Mouse (Mus musculus) layer of hippocampus, postnatal 14 days (tissue): ENCODE data around the gene Tamm41. TPM values are rescaled to one million over a fixed set of nuclear protein-coding genes. Genes with fewer than 3 reads are reported as not detected.

Experiments used
- DNase-seq, 2 experiments: peaks; one replicate each; pipeline ENCODE4 v3.0.0; 2021 to 2022; ENCODE audit warnings: low spot score in 2 of 2, mixed read lengths in 1 of 2
- long read RNA-seq, 2 experiments: library from polyadenylated mRNA; stranded (forward); transcript quantifications; one replicate each; pipeline ENCODE4 v2.0.0; 2021
- total RNA-seq, 2 experiments: library from RNA; stranded (reverse); gene quantifications; 2 replicates each; pipeline ENCODE4 v1.2.3; 2021

Tamm41 gene
- 10 to 100 TPM; 19.9 to 21.2 TPM for total RNA-seq
- long read RNA-seq, experiment 1, transcript Tamm41-201 (8 exons, 1,168 nt), result major isoform, 10 of 15 reads
- long read RNA-seq, experiment 1, partial matches to known transcripts, result 0 of 15 reads
- long read RNA-seq, experiment 1, other reads (novel, unspliced or antisense), result 5 of 15 reads
- long read RNA-seq, experiment 2, transcript Tamm41-201 (8 exons, 1,168 nt), result major isoform, 15 of 23 reads
- long read RNA-seq, experiment 2, partial matches to known transcripts, result 0 of 23 reads
- long read RNA-seq, experiment 2, other reads (novel, unspliced or antisense), result 8 of 23 reads

DNA sequence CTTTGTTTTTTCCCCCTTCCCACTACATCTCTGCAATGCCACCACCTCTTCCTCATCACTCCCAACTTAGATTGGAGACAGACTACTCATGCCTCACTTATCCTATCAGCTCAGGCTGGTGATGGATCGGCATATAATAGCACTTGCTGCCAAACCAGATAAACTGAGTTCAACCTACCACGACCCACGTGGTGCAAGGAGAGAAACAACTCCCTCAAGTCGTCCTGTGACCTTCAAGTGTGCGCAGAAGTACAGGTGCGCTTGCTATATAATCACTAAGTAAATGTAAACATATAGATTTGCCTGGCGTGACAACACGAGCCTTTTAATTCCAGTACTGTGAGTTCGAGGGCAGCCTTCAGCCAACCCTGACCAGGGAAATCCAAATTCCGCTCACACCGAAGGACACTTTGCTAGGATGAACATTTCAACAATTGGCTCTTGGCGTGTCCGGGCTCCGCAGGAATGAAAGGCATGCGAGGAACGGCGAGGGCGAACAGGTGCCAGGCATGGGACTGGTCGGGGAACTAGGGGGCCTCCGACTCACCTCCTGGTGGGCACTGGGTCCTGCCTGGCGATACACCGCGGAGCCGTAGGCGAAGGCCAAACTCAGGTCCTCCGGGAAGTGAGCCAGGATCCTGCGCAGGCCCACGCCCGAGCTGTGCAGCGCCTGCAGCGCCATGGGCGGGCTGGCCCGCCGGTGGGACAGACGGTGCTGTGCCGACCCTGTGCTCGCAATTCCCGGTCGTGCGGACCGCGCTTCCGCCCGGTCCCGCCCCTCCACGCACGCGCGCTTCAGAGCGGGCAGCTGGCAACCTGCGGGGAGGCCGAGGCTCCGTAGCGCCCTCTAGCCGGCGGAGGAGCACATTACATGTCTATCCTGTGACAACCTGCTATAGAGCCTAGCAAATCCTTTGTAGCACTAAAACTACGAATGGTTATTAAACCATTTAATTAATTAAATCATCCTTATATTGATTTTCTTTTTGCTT lies at the start of gene Tamm41:
Tamm41 (minus strand) TSS at position 774 of the 992 bp plus-strand sequence.
- DNase-seq, result peak; percentile 83 to 91

GRCm38 (mm10) chr6:115085274-115085841 lies 47.7 kb upstream of the Tamm41 start:
- peak; percentile 61 to 75 for DNase-seq

- no peak for DNase-seq
Measured at GRCm38 (mm10) chr6:115076781-115077575, 39.3 kb upstream of the Tamm41 start.

GRCm38 (mm10) chr6:115072024-115072423 lies 34.3 kb upstream of the Tamm41 start:
- DNase-seq, result no peak

DNA sequence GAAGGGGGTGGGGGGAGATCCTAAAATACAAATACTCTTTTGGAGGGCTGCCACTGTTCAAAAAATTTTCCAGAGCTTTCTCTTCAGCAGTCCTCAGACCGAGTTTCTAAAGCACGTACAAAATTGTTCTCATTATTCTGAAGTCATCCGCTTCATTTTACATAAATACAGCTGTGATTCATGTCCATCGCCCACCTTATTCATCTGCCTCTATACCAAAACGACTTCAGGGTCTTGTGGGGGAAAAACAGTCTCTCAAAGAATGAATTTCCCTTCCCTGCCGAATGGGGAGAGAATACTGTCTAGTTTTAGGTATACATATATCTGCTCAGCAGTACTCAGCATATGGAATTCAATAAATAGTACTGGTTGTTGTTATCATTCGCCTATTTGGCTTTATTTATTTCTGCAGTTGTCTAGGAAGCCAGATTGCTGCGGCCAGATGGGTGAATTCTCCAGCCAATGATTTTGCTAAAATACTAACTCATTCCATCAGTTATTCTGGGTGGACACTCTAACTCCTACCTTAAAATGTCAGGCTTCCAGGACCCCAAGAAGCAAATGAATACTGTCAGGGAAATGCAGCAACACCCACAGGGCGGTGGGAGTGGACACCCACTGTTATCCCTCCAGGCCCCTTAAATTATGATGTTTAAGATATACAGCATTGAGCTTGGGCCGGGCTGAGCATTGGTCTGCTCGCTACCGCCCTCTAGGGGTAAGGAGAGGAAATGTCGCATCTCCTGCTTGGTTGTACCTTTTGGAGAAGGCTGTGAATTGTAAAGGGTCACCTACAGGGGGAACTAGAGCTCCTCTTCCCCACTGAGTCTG lies 27.9 kb upstream of the Tamm41 start:
- peak; percentile 58 to 67 for DNase-seq

- no peak for DNase-seq
Measured at GRCm38 (mm10) chr6:115062605-115063350, 25.1 kb upstream of the Tamm41 start.

- peak in 1 of 2 experiments; percentile 44 for DNase-seq
Measured at GRCm38 (mm10) chr6:115059227-115059626, 21.6 kb upstream of the Tamm41 start.

DNA sequence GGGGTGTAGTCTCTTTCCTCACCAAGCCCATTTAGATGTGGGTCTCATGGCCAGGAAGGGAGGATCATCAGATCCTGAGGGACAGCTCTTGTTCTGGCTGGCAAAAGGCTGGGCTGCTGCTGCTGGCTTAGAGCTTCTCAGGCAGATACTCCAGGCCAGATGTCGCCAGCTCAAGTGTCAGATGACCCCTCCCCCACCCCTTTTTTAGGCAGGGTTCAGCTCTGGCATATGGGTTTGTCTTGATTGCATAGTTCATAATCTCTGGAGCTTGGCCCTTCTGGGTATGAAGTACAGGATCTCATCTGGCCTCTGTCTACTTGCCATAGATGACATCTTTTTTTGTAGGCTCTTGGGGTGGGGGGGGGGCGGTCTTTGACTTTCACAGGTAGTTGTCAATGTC lies 19.0 kb upstream of the Tamm41 start:
- DNase-seq, result no peak

- DNase-seq, result no peak
Measured at GRCm38 (mm10) chr6:115055440-115055839, 17.8 kb upstream of the Tamm41 start.

GRCm38 (mm10) chr6:115051586-115052197 lies 14.0 kb upstream of the Tamm41 start:
- DNase-seq, result no peak

DNA sequence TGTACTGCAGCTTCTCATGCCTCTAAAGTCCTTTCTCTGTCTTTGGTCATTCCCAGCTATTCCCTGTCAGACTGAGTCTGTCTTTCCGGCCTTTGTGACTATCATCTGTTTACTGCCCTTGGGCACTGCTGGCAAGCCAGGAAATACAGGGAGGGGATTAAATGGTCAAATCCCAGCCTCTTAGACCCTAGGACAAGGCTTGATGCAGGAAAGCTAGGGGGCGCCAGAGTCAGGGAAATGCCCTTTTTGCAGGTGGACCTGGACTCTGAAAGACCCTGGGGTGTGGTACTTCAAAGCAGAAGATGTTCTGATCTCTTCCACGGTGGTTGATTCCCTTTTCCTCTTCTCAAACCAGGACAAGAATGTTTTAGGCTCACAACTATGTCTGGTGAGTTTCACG lies 11.3 kb upstream of the Tamm41 start:
- peak in 1 of 2 experiments; percentile 53 for DNase-seq

DNA sequence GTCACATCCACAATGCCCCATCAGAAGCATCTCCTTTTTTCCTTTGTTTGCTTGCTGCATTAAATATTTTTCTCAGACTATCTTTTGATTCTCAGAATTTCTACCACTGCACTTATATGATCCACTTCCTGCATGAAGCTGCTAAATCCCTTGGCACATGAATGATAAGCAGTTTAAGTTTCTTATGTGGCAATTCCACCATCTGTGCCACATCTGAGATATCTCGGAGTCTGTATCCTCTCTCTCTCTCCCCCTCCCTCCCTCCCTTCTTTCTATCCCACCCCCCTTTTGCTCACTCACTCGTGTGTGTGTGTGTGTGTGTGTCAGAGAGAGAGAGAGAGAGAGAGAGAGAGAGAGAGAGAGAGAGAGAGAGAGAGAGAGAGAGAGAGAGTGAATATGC lies 10.1 kb upstream of the Tamm41 start:
- no peak for DNase-seq

DNA sequence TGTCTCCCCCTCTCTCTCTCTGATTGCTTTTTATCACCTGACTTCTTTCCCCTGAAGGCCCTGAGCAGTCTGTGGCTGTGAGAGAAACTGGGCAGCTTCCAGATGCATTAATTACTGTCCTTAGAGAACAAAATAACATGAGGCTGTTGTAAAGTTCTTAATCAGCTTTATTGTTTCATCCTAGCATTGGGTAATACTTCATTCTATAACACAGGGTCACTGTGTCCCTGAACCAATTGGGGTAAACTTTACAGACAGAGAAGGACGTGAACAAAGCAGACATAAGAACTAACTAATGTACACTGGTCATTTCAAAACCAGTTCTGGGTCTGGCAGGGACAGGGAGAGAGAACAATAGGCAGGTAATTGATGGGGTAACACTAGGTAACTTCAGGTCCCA lies 8.4 kb upstream of the Tamm41 start:
- no peak for DNase-seq

GRCm38 (mm10) chr6:115044709-115045108 lies 7.0 kb upstream of the Tamm41 start:
- no peak for DNase-seq

- peak in 1 of 2 experiments; percentile 68 for DNase-seq
Measured at GRCm38 (mm10) chr6:115043657-115044500, 6.2 kb upstream of the Tamm41 start.

GRCm38 (mm10) chr6:115042609-115043008 lies 4.9 kb upstream of the Tamm41 start:
- DNase-seq, result no peak

- DNase-seq, result no peak
Measured at GRCm38 (mm10) chr6:115033441-115033840, 4.2 kb downstream of the Tamm41 start.

DNA sequence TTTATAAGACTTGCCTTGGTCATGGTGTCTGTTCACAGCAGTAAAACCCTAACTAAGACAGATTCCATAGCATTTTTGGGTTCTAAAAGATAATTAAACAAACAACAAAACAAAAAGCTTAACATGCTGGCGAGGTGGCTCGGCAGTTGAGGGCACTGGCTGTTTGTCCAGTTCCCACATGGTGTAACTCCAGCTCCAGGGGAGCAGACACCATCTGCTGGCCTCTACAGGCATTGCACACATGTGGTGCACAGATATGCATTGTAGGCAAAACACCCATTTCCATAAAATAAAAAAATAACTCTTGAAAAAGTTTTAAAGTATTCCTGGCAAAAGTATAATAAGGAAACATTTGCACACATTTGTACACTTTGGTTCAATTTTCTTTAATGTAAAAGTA lies 7.6 kb downstream of the Tamm41 start:
- DNase-seq, result no peak
